Mouse (Mus musculus) urinary bladder, adult 18-20 months (tissue): Measurements from ENCODE around the gene Gnpat.
A peak's percentile ranks its signal among the peaks of the same experiment; 100 is the strongest.

Source experiments
- DNase-seq, 2 experiments: peaks; one replicate each; pipeline ENCODE4 v3.0.0; 2022; ENCODE audit warnings: low spot score in 2 of 2, mixed read lengths in 2 of 2

Gnpat gene

GRCm38 (mm10) chr8:124898251-124898905 lies 35.5 kb downstream of the Gnpat start:
- peak in 1 of 2 experiments; percentile 14 for DNase-seq

- no peak for DNase-seq
Observed at GRCm38 (mm10) chr8:124903198-124903597, 40.4 kb downstream of the Gnpat start.

GRCm38 (mm10) chr8:124905482-124905881 lies 42.6 kb downstream of the Gnpat start:
- DNase-seq = no peak

GRCm38 (mm10) chr8:124909936-124910335 lies 47.1 kb downstream of the Gnpat start:
- DNase-seq = no peak

GRCm38 (mm10) chr8:124910349-124910748 lies 47.5 kb downstream of the Gnpat start:
- no peak for DNase-seq

GRCm38 (mm10) chr8:124911938-124912872 lies 49.4 kb downstream of the Gnpat start:
- DNase-seq = no peak

GRCm38 (mm10) chr8:124914061-124914460 lies 51.2 kb downstream of the Gnpat start:
- no peak for DNase-seq

- DNase-seq = no peak
Observed at GRCm38 (mm10) chr8:124917741-124918484, 55.1 kb downstream of the Gnpat start.

GRCm38 (mm10) chr8:124921369-124922279 lies 58.8 kb downstream of the Gnpat start:
- DNase-seq = peak in 1 of 2 experiments; percentile 26

DNA sequence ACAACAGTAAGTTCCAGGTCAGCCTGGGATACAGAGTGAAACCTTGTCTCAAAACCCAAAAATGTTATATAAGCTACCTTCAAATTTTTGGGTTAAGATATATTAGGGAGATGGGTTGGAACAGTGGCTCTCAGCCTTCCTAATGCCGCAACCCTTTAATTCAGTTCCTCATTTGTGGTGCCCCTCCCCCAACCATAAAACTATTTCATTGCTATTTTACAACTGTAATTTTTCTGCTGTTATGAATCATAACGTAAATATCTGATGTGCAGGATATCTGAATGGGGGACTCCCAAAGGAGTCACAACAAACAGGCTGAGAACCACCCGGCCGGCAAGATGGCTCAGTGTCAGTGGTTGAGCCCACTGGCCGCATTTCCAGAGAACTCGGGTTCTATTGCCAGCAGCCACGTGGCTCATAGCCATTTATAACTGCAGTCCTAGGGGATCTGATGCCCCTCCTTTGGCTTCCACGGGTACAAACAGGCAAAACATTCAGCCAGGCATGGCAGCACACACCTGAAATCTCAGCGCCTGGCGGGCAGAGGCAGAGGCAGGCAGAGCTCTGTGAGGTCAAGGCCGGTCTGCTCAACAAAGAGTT lies 59.8 kb downstream of the Gnpat start:
- peak in 1 of 2 experiments; percentile 29 for DNase-seq

GRCm38 (mm10) chr8:124923971-124924652 lies 61.3 kb downstream of the Gnpat start:
- no peak for DNase-seq

GRCm38 (mm10) chr8:124925544-124926266 lies 62.9 kb downstream of the Gnpat start:
- DNase-seq = no peak

- DNase-seq = peak; percentile 27 to 38
Observed at GRCm38 (mm10) chr8:124926351-124926771, 63.5 kb downstream of the Gnpat start.

- no peak for DNase-seq
Observed at GRCm38 (mm10) chr8:124929006-124929405, 66.2 kb downstream of the Gnpat start.

DNA sequence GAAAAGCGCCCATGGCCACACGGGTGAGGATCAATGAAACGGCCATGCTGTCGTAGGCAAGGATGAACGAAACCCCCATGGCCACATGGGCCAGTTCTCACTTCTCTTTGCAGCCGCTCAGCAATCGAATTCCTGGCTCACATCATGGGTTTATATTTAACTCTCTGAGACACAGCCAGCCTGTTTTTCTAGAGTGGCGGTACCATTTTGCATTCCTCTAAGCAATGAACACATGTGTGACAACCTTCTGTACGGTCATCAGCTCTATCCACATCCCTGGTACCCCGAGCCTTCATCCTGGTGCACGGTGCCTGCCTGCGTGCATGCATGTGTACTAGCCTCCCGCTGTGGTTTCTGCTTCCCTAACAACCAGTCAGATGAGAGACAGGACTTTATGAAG lies 67.3 kb downstream of the Gnpat start:
- DNase-seq = no peak

GRCm38 (mm10) chr8:124930649-124931048 lies 67.8 kb downstream of the Gnpat start:
- no peak for DNase-seq

GRCm38 (mm10) chr8:124932435-124932834 lies 69.6 kb downstream of the Gnpat start:
- no peak for DNase-seq

DNA sequence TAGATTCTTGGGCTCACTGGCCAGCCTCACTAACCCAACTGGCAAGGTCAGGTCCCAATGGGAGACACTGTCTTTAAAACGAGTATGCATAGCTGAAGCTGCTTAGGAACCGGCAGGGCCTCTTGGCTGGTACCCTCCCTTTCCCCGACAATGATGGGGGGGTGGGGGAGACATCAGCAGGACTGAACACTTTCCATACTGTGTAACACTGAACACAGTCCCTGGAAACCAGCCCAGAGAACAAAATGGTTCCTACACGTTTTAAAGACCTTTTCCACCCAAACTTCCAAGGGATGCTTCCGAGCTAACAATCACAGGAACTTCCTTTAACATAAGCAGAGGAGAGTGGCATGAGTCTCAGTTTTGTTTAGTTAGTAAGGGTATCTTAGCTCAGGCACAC lies 72.3 kb downstream of the Gnpat start:
- no peak for DNase-seq

GRCm38 (mm10) chr8:124936699-124937098 lies 73.9 kb downstream of the Gnpat start:
- no peak for DNase-seq
